Mouse (Mus musculus) liver, embryonic 11.5 days (tissue): Measurements from ENCODE around the gene F10. TPM values are rescaled to one million over a fixed set of nuclear protein-coding genes. Genes with fewer than 3 reads are reported as not detected.

Experiments
- ATAC-seq: fragments of 200-750 bp; cut with Nextera tagmentation; replicated peaks from 2 replicates; pipeline ENCODE4 v1.8.0; 2017; ENCODE audit warnings: moderate number of reproducible peaks, mild to moderate bottlenecking, moderate TSS enrichment, moderate library complexity; ENCODE audit not compliant: low FRiP score
- DNase-seq: peaks from one replicate; pipeline ENCODE4 v3.0.0-alpha.2; 2017; ENCODE audit warnings: low spot score
- H3K27ac ChIP-seq: fragments of 300-500 bp; sonication (generic); 2 replicates; pipeline ENCODE4 v1.5.1; 2014; ENCODE audit warnings: mild to moderate bottlenecking, low read depth, low read length, control low read depth
- H3K27me3 ChIP-seq: fragments of 300-500 bp; sonication (generic); replicated peaks from 2 replicates; pipeline ENCODE4 v1.6.1; 2014; ENCODE audit warnings: low read length, mixed read lengths; ENCODE audit not compliant: control insufficient read depth, insufficient read depth
- H3K36me3 ChIP-seq: fragments of 300-500 bp; sonication (generic); 2 replicates; pipeline ENCODE4 v1.6.1; 2014; ENCODE audit warnings: mild to moderate bottlenecking, low read length, moderate library complexity, mixed read lengths; ENCODE audit not compliant: control insufficient read depth, insufficient read depth
- H3K4me1 ChIP-seq: fragments of 300-500 bp; sonication (generic); replicated peaks from 2 replicates; pipeline ENCODE4 v1.6.1; 2014; ENCODE audit warnings: low read length, mixed read lengths; ENCODE audit not compliant: control insufficient read depth, insufficient read depth
- H3K4me2 ChIP-seq: fragments of 300-500 bp; sonication (generic); 2 replicates; pipeline ENCODE4 v1.6.1; 2014; ENCODE audit warnings: mild to moderate bottlenecking, control low read depth, moderate library complexity
- H3K4me3 ChIP-seq: fragments of 300-500 bp; sonication (generic); 2 replicates; pipeline ENCODE4 v1.5.1; 2014; ENCODE audit warnings: low read depth, low read length, control low read depth
- H3K9ac ChIP-seq: fragments of 300-500 bp; sonication (generic); 2 replicates; pipeline ENCODE4 v1.6.1; 2014; ENCODE audit warnings: low read depth, low read length, control low read depth
- H3K9me3 ChIP-seq: fragments of 300-500 bp; sonication (generic); 2 replicates; pipeline ENCODE4 v1.6.1; 2016; ENCODE audit warnings: low read length, inconsistent platforms, mixed read lengths; ENCODE audit not compliant: control insufficient read depth
- WGBS: fragments of 180-500 bp; shearing (Covaris S2); extraction: QIAGEN DNeasy Blood & Tissue Kit; methylation state at CpG from one replicate; pipeline ENCODE4 v1.1.7; 2014; 5-methylcytosine and 5-hydroxymethylcytosine counted together
- polyA plus RNA-seq: library from polyadenylated mRNA; unstranded; fragments of >200 nt; fragmentation: Nextera tagmentation; extraction: Ambion mirVana; gene quantifications from 2 replicates; pipeline ENCODE4 v1.2.1, GENCODE M21; 2014

Gene F10
- polyA plus RNA-seq, 1 experiment from 2014 or later, result 61.1 TPM

DNA sequence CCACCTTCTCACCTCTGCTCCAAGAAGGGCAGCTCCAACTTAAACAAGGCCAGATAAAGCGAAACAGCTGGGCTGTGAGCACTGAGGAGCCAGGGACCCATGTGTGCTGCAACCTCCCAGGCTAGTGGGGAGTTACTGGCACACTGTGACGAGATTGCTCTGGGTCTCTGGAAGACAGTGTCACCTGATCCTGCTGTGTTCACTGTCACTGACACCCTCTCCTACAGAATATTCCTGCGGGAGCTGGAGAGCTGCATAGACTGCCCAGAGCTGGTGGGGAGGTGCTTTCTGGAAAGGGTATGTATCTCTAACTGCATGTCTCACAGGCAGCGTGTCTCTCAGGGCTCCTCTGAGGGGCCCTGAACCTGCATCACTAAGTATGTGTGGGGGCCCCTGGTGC is 29.6 kb upstream of the F10 start:
- no peaks in the 10 kb centered on the region for H3K9me3 ChIP-seq
- no peak overlapping the region for H3K4me2 ChIP-seq
- no peak overlapping the region for H3K27ac ChIP-seq
- 70% methylated on average over 4 of the region's 4 CpGs for WGBS
- H3K36me3 ChIP-seq, result no peaks in the 10 kb centered on the region
- no peaks in the 10 kb centered on the region for H3K4me1 ChIP-seq
- no peak for DNase-seq
- H3K4me3 ChIP-seq, result no peak overlapping the region
- no peak for ATAC-seq
- H3K27me3 ChIP-seq, result no peaks in the 10 kb centered on the region
- no peak overlapping the region for H3K9ac ChIP-seq

DNA sequence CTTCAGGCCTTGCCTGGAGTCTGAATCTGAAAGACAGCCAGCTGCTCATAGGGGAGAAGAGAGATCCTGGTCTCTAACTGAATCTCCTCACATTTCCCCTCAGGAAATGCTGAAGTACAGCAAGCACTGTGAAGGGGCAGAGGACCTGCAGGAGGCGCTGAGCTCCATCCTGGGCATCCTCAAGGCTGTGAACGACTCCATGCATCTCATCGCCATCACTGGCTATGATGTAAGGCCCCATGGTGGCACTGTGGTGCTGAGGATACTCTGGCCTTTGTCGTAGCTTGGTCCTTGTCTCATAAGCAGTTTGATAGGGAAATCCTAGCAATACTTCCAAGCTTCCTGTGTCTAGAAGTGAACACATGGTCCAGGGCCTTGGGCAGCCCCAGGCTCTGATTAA is 26.8 kb upstream of the F10 start:
- H3K4me3 ChIP-seq, result no peak overlapping the region
- ATAC-seq (no peak), DNase-seq (no peak)
- peaks cover 4% of the 10 kb centered on the region; the same call in 1 of the 2 replicates for H3K36me3 ChIP-seq
- no peak overlapping the region for H3K4me2 ChIP-seq
- no peak overlapping the region for H3K9ac ChIP-seq
- H3K27me3 ChIP-seq, result no peaks in the 10 kb centered on the region
- no peaks in the 10 kb centered on the region for H3K9me3 ChIP-seq
- WGBS, result 50% methylated on average over 4 of the region's 4 CpGs
- no peak overlapping the region for H3K27ac ChIP-seq
- no peaks in the 10 kb centered on the region for H3K4me1 ChIP-seq

- DNase-seq (no peak), ATAC-seq (no peak)
- no peak overlapping the region for H3K27ac ChIP-seq
- no peaks in the 10 kb centered on the region for H3K4me1 ChIP-seq
- H3K36me3 ChIP-seq, result no peaks in the 10 kb centered on the region
- no peaks in the 10 kb centered on the region for H3K27me3 ChIP-seq
- no peak overlapping the region for H3K9ac ChIP-seq
- no peak overlapping the region for H3K4me3 ChIP-seq
- WGBS, result 48% methylated on average over 4 of the region's 4 CpGs
- H3K4me2 ChIP-seq, result no peak overlapping the region
- no peaks in the 10 kb centered on the region for H3K9me3 ChIP-seq
Measured at GRCm38 (mm10) chr8:13019560-13019959, 17.5 kb upstream of the F10 start.

GRCm38 (mm10) chr8:13021830-13022229 is 15.3 kb upstream of the F10 start:
- WGBS, result 88% methylated on average over 8 of the region's 8 CpGs
- H3K9me3 ChIP-seq, result no peaks in the 10 kb centered on the region
- DNase-seq (no peak), ATAC-seq (no peak)
- 0 out of 2 replicates have a peak, but pooled peaks cover 4% of the 10 kb centered on the region for H3K27me3 ChIP-seq
- H3K9ac ChIP-seq, result no peak overlapping the region
- no peak overlapping the region for H3K27ac ChIP-seq
- no peaks in the 10 kb centered on the region for H3K36me3 ChIP-seq
- no peak overlapping the region for H3K4me3 ChIP-seq
- no peaks in the 10 kb centered on the region for H3K4me1 ChIP-seq
- no peak overlapping the region for H3K4me2 ChIP-seq

GRCm38 (mm10) chr8:13025487-13026224 is 11.5 kb upstream of the F10 start, which contains the start of gene F7:
TSS of gene F7 (plus strand) at chr8:13026034.
- Histone ChIP-seq H3K4me2 (peak within 1 kb of the TSS; percentile 33; the same call in 1 of the 2 replicates), H3K4me3 (no peak within 1 kb of the TSS; the same call in 1 of the 2 replicates), H3K4me1 (no peaks in the 10 kb centered on the region), H3K27me3 (0 out of 2 replicates have a peak, but pooled peaks cover 4% of the 10 kb centered on the region), H3K36me3 (no peaks in the 10 kb centered on the region), H3K9me3 (no peaks in the 10 kb centered on the region), H3K27ac (no peak within 1 kb of the TSS), H3K9ac (no peak within 1 kb of the TSS)
- WGBS, result 57% methylated on average over 10 of the region's 10 CpGs
- DNase-seq, result no peak
- no peak; the same call in 1 of the 2 replicates for ATAC-seq

DNA sequence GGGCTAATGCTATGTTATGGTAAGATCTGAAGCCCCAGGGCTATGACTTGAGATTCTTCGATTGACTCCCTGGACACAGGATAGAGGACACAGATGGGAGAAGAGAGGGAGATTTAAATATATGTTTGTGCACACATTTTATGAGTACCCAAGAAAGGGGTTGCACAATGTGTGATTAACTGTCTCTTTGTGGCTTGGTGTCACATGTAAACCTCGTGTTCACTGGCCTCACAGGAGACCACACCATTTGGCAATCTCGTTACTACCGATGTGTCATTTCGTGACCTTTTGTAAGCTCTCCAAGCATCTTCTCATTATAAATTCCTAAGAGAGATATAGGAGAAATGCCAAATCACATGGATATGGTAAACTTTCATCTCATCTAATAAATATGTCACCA is 9.5 kb upstream of the F10 start:
- 75% methylated on average over 5 of the region's 5 CpGs for WGBS

DNA sequence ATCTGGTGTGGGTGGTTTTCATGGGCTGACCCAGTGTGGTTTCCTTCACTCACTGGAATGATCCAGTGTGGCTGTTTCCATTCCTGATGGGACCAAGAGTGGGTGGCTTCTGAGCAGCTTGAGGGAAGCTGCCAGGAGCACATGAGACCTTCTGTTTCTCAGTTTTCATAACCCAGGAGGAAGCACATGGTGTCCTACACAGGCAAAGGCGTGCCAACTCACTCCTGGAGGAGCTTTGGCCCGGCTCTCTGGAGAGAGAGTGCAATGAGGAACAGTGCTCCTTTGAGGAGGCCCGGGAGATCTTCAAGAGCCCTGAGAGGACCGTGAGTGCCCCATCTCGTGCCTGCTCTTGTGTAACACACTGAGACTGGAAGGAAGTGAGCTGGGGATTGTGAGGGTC is 8.6 kb upstream of the F10 start:
- Histone ChIP-seq H3K9me3 (no peaks in the 10 kb centered on the region), H3K4me1 (no peaks in the 10 kb centered on the region), H3K36me3 (no peaks in the 10 kb centered on the region), H3K9ac (no peak overlapping the region), H3K27ac (no peak overlapping the region), H3K4me3 (no peak overlapping the region), H3K4me2 (no peak overlapping the region), H3K27me3 (0 out of 2 replicates have a peak, but pooled peaks cover 4% of the 10 kb centered on the region)
- ATAC-seq (no peak), DNase-seq (no peak)
- 54% methylated on average over 5 of the region's 5 CpGs for WGBS

More for the DNA sequence above, 9.5 kb upstream of the F10 start:
- ATAC-seq (no peak), DNase-seq (no peak)
- Histone ChIP-seq H3K27me3 (0 out of 2 replicates have a peak, but pooled peaks cover 4% of the 10 kb centered on the region), H3K36me3 (no peaks in the 10 kb centered on the region), H3K4me1 (no peaks in the 10 kb centered on the region), H3K4me2 (no peak overlapping the region), H3K27ac (no peak overlapping the region), H3K4me3 (no peak overlapping the region), H3K9me3 (no peaks in the 10 kb centered on the region), H3K9ac (no peak overlapping the region)

DNA sequence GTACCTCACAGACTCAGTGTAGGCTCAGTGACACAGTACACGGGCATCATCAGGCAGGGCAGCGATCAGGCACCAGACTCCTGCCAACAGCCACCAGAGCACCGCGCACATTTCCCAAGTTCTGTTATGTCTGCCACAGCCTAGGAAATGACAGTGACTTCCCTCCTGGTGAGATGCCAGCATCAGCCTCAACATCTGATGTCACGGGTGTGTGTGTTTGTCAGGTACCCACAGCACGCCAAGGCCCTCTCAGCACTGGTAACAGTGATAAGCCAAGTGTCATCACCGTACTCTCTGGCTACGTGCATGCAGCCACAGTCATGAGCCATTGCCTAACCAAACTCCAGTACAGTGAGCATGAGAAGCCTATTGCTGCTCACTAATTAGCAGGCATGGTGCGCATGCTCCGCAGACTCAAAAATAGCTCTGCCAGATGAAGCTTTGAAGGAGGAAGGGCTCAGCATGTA is 729 bp upstream of the F10 start:
- no peak overlapping the region for H3K4me3 ChIP-seq
- H3K27ac ChIP-seq, result no peak overlapping the region
- WGBS, result 83% methylated on average over 10 of the region's 10 CpGs
- peaks cover 6% of the 10 kb centered on the region for H3K4me1 ChIP-seq
- no peak overlapping the region for H3K9ac ChIP-seq
- DNase-seq, result no peak
- no peak overlapping the region for H3K4me2 ChIP-seq
- no peaks in the 10 kb centered on the region for H3K36me3 ChIP-seq
- no peak for ATAC-seq
- no peaks in the 10 kb centered on the region for H3K27me3 ChIP-seq
- H3K9me3 ChIP-seq, result no peaks in the 10 kb centered on the region

DNA sequence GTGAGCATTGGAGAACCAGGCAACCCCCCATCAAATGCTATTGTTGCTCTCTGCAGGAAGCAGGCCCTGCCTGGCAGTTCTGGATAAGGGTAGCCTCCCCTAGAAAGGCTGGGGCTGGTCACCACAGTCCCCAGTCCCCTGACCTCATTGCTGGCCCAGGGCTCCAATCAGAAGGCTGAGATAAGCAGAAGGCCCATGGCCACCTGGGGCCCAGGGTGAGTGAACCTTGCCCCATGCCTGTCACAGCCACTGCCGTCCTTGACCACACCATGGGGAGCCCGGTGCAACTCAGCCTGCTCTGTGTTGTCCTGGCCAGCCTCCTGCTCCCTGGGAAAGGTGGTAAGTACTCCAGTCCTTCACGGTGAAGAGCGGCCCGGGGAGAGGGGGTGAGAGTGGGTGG is 461 bp downstream of the F10 start:
- Histone ChIP-seq H3K4me3 (peak overlapping the region; percentile 33), H3K27ac (peak overlapping the region; percentile 55), H3K4me2 (peak overlapping the region; percentile 59), H3K27me3 (no peaks in the 10 kb centered on the region), H3K4me1 (peaks cover 6% of the 10 kb centered on the region), H3K9me3 (no peaks in the 10 kb centered on the region), H3K36me3 (no peaks in the 10 kb centered on the region), H3K9ac (peak overlapping the region; percentile 45)
- DNase-seq (peak; percentile 60), ATAC-seq (peak; percentile 83)
- 22% methylated on average over 5 of the region's 5 CpGs for WGBS
